Mouse (Mus musculus) ES-E14 (cell line): ENCODE results near the gene Naa60.

Experiments
- CHD2 ChIP-seq: IDR thresholded peaks from 2 replicates; pipeline ENCODE4 v1.6.1; 2014; ENCODE audit warnings: mild to moderate bottlenecking, low read depth, low read length, inconsistent platforms
- HCFC1 ChIP-seq: IDR thresholded peaks from 2 replicates; pipeline ENCODE4 v1.6.1; 2012; ENCODE audit warnings: low read length, inconsistent platforms, borderline replicate concordance; ENCODE audit not compliant: insufficient read depth
- ZC3H11A ChIP-seq: IDR thresholded peaks from 2 replicates; pipeline ENCODE4 v1.6.1; 2012; ENCODE audit warnings: low read depth, mild to moderate bottlenecking, inconsistent platforms, low read length, borderline replicate concordance
- ZNF384 ChIP-seq: IDR thresholded peaks from 2 replicates; pipeline ENCODE4 v1.6.1; 2012; ENCODE audit warnings: low read depth, low read length, inconsistent platforms

GRCm38 (mm10) chr16:3843796-3844195 is 28.4 kb upstream of the Naa60 start:
- TF ChIP-seq CHD2 (no peak), ZNF384 (no peak), HCFC1 (no peak), ZC3H11A (no peak)
